Mouse (Mus musculus) CH12.LX (cell line): Measurements from ENCODE around the gene Vangl2.

Experiments used
- CHD1 ChIP-seq: IDR thresholded peaks from 2 replicates; pipeline ENCODE4 v1.6.1; 2012; ENCODE audit warnings: low read depth, low read length, improper control_type of control experiment, inconsistent platforms
- CTCF ChIP-seq, 2 experiments: IDR thresholded peaks in 1 of 2; conservative IDR thresholded peaks in 1 of 2; 2 replicates each; pipeline ENCODE4 v1.5.1; 2011 to 2012; ENCODE audit warnings: low read depth in 2 of 2, low read length in 2 of 2, improper control_type of control experiment in 1 of 2, inconsistent platforms in 1 of 2, mild to moderate bottlenecking in 1 of 2, moderate library complexity in 1 of 2
- EP300 ChIP-seq: IDR thresholded peaks from 2 replicates; pipeline ENCODE4 v1.6.1; 2011; ENCODE audit warnings: low read length, improper control_type of control experiment
- GABPA ChIP-seq: IDR thresholded peaks from 2 replicates; pipeline ENCODE4 v1.6.1; 2012; ENCODE audit warnings: low read depth, low read length, improper control_type of control experiment, inconsistent platforms; ENCODE audit not compliant: insufficient replicate concordance
- KAT2A ChIP-seq: IDR thresholded peaks from 2 replicates; pipeline ENCODE4 v1.6.1; 2012; ENCODE audit warnings: low read length, improper control_type of control experiment, inconsistent platforms; ENCODE audit not compliant: insufficient replicate concordance
- NELFE ChIP-seq: IDR thresholded peaks from 2 replicates; pipeline ENCODE4 v1.6.1; 2011; ENCODE audit warnings: low read depth, low read length, improper control_type of control experiment
- NRF1 ChIP-seq: IDR thresholded peaks from 2 replicates; pipeline ENCODE4 v1.6.1; 2014; ENCODE audit warnings: low read depth, mild to moderate bottlenecking, inconsistent platforms, low read length, improper control_type of control experiment, moderate library complexity
- POLR2A ChIP-seq: IDR thresholded peaks from 2 replicates; pipeline ENCODE4 v1.6.1; 2011; ENCODE audit warnings: low read depth, mild to moderate bottlenecking, improper control_type of control experiment, low read length
- USF1 ChIP-seq: IDR thresholded peaks from 2 replicates; pipeline ENCODE4 v1.6.1; 2014; ENCODE audit warnings: low read depth, mild to moderate bottlenecking, inconsistent platforms, low read length, improper control_type of control experiment
- ZC3H11A ChIP-seq: IDR thresholded peaks from 2 replicates; pipeline ENCODE4 v1.6.1; 2012; ENCODE audit warnings: low read depth, mild to moderate bottlenecking, inconsistent platforms, low read length, improper control_type of control experiment
- ZMIZ1 ChIP-seq: IDR thresholded peaks from 2 replicates; pipeline ENCODE4 v1.6.1; 2012; ENCODE audit warnings: low read depth, mild to moderate bottlenecking, inconsistent platforms, low read length, improper control_type of control experiment

- TF ChIP-seq CHD1 (no peak), NELFE (0 out of 2 replicates have a peak, but pooled peaks have one; percentile 27), CTCF (conservative IDR thresholded peaks at IDR 0.05 in 1 of 2, IDR thresholded peaks at IDR 0.05 in 1 of 2; ENCODE audit: low read depth in 2 of 2, low read length in 2 of 2) (no peak), POLR2A (peak; percentile 60; the same call in 1 of the 2 replicates), ZC3H11A (no peak), KAT2A (no peak), USF1 (no peak), EP300 (no peak), GABPA (no peak), ZMIZ1 (no peak), NRF1 (no peak)
Observed at GRCm38 (mm10) chr1:172027010-172027808, 1.0 kb downstream of the Vangl2 start.
